Mouse (Mus musculus): ENCODE measurements around the gene Yif1a. TPM values are rescaled to one million over a fixed set of nuclear protein-coding genes. Genes with fewer than 3 reads are reported as not detected.

Gene Yif1a
- polyA plus RNA-seq, 1 experiment from 2014 or later, result 68.6 TPM

DNA sequence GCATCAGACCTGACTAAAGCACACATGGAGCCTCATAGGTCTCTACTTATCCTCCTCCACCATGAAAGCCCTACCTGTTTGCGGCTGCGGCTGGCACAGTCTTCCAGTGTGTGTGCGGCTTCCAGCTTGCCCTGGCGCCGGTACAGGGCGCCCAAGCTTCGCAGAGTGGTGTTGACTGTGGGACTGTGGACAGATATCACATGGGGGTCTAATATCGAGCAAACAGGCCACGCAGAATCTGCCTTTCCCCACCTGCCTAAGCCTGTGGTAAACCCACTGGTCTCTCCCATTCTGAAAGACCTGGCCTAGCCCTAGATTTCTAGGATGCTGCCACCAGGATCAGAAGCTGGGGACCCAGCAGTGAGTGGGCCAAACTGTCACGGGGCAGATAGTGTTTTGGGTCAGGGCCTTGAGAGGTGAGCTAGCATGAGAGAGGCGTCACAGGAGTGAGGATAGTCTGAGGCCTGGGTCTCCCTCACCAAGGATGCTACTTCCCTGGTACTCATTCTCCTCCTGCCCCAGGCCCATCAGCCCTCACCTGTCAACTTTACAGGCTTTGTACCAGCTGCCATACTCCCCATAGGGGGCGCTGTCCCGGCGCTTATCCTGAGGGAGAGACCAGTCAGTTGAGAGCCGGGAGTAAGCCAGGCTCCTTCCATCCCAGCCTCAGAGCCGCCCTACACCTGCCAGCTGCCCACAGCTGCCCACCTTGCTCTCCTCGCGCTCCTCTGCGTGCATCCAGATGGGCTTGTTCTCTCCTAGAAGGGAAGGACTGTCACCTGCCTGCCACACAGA is 21.5 kb downstream of the Yif1a start:
- no peak for TF ChIP-seq CTCF (IDR thresholded peaks at IDR 0.05)
- ChIA-PET CTCF (interaction anchor here (1.2 to 2.1 kb wide), 5 partner anchors 7 to 42 kb away, joined by 4 to 6 read pairs (median 5); partner anchors contain the start of gene Yif1a), POLR2A (interaction anchor here (0.9 kb wide), 1 partner anchor 76 kb away, joined by 3 read pairs; no protein-coding TSS in a partner anchor)
- no peak for ATAC-seq
- no peak for DNase-seq (ENCODE audit: low read depth, low spot score)
- in situ Hi-C loops (cut with MboI; ENCODE audit: low pct_unique_long_range_greater_than_20kb), result no loop called here
- H3K27me3 ChIP-seq, result no peaks in the 10 kb centered on the region

DNA sequence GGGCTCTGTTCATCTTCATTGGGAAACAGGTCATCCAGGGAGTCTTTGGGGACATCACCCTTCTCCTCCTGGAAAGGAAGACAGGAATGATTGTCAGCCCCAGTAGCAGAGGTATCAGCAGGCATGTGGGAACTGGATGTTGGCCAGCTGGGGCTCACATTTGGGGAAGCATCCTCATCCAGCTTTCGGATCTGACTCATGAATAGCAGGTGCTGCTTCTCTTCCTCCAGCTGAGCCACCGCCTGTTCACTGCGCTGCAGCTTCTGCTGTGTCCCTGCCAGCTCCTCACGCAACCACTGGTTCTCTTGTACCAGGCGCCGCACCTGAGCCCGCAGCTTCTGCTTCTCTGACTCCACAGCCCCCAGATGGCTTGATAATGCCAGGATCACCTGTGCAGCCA is 25.4 kb downstream of the Yif1a start:
- H3K27me3 ChIP-seq, result no peaks in the 10 kb centered on the region
- ChIA-PET POLR2A (interaction anchor here (0.6 kb wide), 1 partner anchor 149 kb away, joined by 4 read pairs; no protein-coding TSS in a partner anchor), CTCF (interaction anchor here (1.3 kb wide), 1 partner anchor 37 kb away, joined by 3 read pairs; no protein-coding TSS in a partner anchor)
- in situ Hi-C loops (cut with MboI; ENCODE audit: low pct_unique_long_range_greater_than_20kb), result no loop called here
- TF ChIP-seq CTCF (IDR thresholded peaks at IDR 0.05), result no peak
- DNase-seq (ENCODE audit: low read depth, low spot score) (no peak), ATAC-seq (no peak)

- DNase-seq (ENCODE audit: low read depth, low spot score) (no peak), ATAC-seq (peak; percentile 61)
- no peaks in the 10 kb centered on the region for H3K27me3 ChIP-seq
- no peak for TF ChIP-seq CTCF (IDR thresholded peaks at IDR 0.05)
- POLR2A ChIA-PET, result interaction anchor here (0.5 to 0.9 kb wide), 2 partner anchors 11 to 27 kb away, joined by 3 to 4 read pairs; partner anchors contain the start of gene Rab1b
- in situ Hi-C loops (cut with MboI; ENCODE audit: low pct_unique_long_range_greater_than_20kb), result no loop called here
- CTCF ChIA-PET, result interaction anchor here (1.0 to 2.5 kb wide), 10 partner anchors 9 to 34 kb away, joined by 3 to 10 read pairs (median 6); partner anchors contain the start of gene Yif1a
These were observed 29.4 kb downstream of the Yif1a start for GRCm38 (mm10) chr19:5117494-5118383.

DNA sequence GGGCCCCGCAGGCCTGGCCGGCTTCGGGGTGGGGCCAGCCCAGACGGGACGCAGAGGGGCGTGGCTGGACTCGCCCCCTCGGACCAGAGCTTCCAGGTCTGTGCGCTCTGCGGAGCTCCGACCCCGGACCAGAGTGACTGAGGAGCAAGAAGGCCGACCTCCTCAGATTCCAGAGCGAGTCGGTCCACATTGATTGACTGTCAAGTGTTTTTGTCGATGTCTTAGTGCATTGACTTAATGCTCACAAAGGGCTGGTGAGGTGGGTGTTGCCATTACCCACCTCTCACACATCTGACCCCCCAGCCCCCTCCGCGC is 30.0 kb downstream of the Yif1a start, which contains the start of gene Klc2:
TSS of gene Klc2 (minus strand) at position 177 of the 315 bp plus-strand sequence.
- no peak for TF ChIP-seq CTCF (IDR thresholded peaks at IDR 0.05)
- in situ Hi-C loops (cut with MboI; ENCODE audit: low pct_unique_long_range_greater_than_20kb), result no loop called here
- DNase-seq (ENCODE audit: low read depth, low spot score), result no peak
- H3K27me3 ChIP-seq, result no peaks in the 10 kb centered on the region
- CTCF ChIA-PET, result interaction anchor here (1.3 to 1.6 kb wide), 3 partner anchors 11 to 33 kb away, joined by 3 to 5 read pairs (median 5); no protein-coding TSS in a partner anchor
- POLR2A ChIA-PET, result interaction anchor here (0.8 to 0.9 kb wide), 2 partner anchors 10 to 12 kb away, joined by 3 read pairs; partner anchors contain the start of gene Rab1b
- peak; percentile 85 for ATAC-seq

DNA sequence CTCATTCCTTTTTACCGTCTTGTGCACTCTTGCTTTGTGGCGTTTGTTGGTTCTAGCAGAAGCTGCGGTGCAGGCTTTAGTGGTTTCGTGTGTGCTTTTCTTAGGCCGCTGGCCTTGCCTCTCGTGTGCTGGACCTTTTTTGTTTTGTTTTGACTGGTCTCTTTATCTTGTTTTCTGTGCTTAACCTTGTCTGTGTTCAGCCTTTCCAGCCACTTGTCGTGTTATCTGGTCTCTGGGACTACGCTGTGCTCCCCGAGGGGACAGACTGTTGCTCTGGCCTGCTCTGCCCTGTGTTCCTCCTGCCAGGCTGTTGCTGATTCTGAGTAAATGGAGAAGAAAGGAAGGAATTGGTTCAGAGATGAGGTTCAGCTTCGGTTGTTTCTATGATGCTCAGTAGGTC is 34.2 kb downstream of the Yif1a start:
- TF ChIP-seq CTCF (IDR thresholded peaks at IDR 0.05), result no peak
- CTCF ChIA-PET, result no interaction called here
- DNase-seq (ENCODE audit: low read depth, low spot score) (no peak), ATAC-seq (no peak)
- POLR2A ChIA-PET, result no interaction called here
- in situ Hi-C loops (cut with MboI; ENCODE audit: low pct_unique_long_range_greater_than_20kb), result no loop called here
- no peaks in the 10 kb centered on the region for H3K27me3 ChIP-seq

GRCm38 (mm10) chr19:5123241-5123640 is 34.9 kb downstream of the Yif1a start:
- ChIA-PET POLR2A (no interaction called here), CTCF (interaction anchor here (0.6 to 1.3 kb wide), 2 partner anchors 15 to 28 kb away, joined by 3 read pairs; no protein-coding TSS in a partner anchor)
- TF ChIP-seq CTCF (IDR thresholded peaks at IDR 0.05), result no peak

DNA sequence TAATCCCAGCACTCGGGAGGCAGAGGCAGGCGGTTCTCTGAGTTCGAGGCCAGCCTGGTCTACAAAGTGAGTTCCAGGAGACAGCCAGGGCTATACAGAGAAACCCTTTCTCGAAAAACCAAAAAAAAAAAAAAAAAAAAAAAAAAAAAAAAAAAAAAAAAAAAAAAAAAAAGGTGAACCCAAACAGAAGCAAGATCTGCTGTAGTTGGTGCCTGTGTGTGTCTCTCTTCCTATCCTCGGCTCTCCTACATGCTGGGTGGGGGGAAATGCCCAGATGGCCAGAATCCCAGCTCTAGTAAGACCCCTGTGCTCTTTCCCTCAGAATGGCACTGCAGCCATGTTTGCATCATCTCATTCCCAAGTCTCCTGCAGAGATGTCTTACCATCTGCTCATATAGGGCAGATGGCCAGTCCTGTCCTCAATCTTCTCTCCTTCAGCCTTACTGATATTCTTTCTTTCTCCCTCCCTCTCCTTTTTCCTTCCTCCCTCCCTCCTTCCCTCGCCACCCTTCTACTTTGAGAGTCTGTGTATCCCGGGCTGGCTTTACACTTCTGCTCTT is 35.8 kb downstream of the Yif1a start:
- ATAC-seq, result no peak
- ChIA-PET POLR2A (no interaction called here), CTCF (interaction anchor here (1.3 kb wide), 1 partner anchor 27 kb away, joined by 3 read pairs; no protein-coding TSS in a partner anchor)
- no peak for DNase-seq (ENCODE audit: low read depth, low spot score)
- in situ Hi-C loops (cut with MboI; ENCODE audit: low pct_unique_long_range_greater_than_20kb), result no loop called here
- peaks cover 8% of the 10 kb centered on the region for H3K27me3 ChIP-seq
- no peak for TF ChIP-seq CTCF (IDR thresholded peaks at IDR 0.05)

More at GRCm38 (mm10) chr19:5123241-5123640, 34.9 kb downstream of the Yif1a start:
- DNase-seq (ENCODE audit: low read depth, low spot score) (no peak), ATAC-seq (no peak)
- in situ Hi-C loops (cut with MboI; ENCODE audit: low pct_unique_long_range_greater_than_20kb), result no loop called here
- H3K27me3 ChIP-seq, result peaks cover under 1% of the 10 kb centered on the region

- TF ChIP-seq CTCF (IDR thresholded peaks at IDR 0.05), result peak; percentile 72
- ATAC-seq (no peak), DNase-seq (ENCODE audit: low read depth, low spot score) (no peak)
- H3K27me3 ChIP-seq, result peaks cover 8% of the 10 kb centered on the region
- CTCF ChIA-PET, result interaction anchor here (0.6 to 1.2 kb wide), 2 partner anchors 13 to 27 kb away, joined by 3 to 4 read pairs; no protein-coding TSS in a partner anchor
- in situ Hi-C loops (cut with MboI; ENCODE audit: low pct_unique_long_range_greater_than_20kb), result no loop called here
- POLR2A ChIA-PET, result no interaction called here
These were observed 41.4 kb downstream of the Yif1a start for GRCm38 (mm10) chr19:5129770-5130169.

GRCm38 (mm10) chr19:5131237-5131636 is 42.9 kb downstream of the Yif1a start:
- no peak for TF ChIP-seq CTCF (IDR thresholded peaks at IDR 0.05)
- CTCF ChIA-PET, result interaction anchor here (1.2 kb wide), 1 partner anchor 13 kb away, joined by 3 read pairs; no protein-coding TSS in a partner anchor
- POLR2A ChIA-PET, result no interaction called here
- in situ Hi-C loops (cut with MboI; ENCODE audit: low pct_unique_long_range_greater_than_20kb), result no loop called here
- DNase-seq (ENCODE audit: low read depth, low spot score) (no peak), ATAC-seq (no peak)
- peaks cover 8% of the 10 kb centered on the region for H3K27me3 ChIP-seq

GRCm38 (mm10) chr19:5139640-5140039 is 51.3 kb downstream of the Yif1a start:
- ChIA-PET POLR2A (no interaction called here), CTCF (interaction anchor here (0.8 to 4.8 kb wide), 9 partner anchors 10 to 50 kb away, joined by 3 to 28 read pairs (median 6); no protein-coding TSS in a partner anchor)
- DNase-seq (ENCODE audit: low read depth, low spot score) (no peak), ATAC-seq (no peak)
- no peaks in the 10 kb centered on the region for H3K27me3 ChIP-seq
- no peak for TF ChIP-seq CTCF (IDR thresholded peaks at IDR 0.05)
- in situ Hi-C loops (cut with MboI; ENCODE audit: low pct_unique_long_range_greater_than_20kb), result loop anchor here (5.0 kb wide), 1 partner anchor 47 kb away; no protein-coding TSS in a partner anchor

Other genes starting within 250 kb of the Yif1a start
- 133 TPM for gene Ccs, start 249.2 kb upstream of the Yif1a start, polyA plus RNA-seq (2021)
- gene Ccdc87, start 249.2 kb upstream of the Yif1a start, polyA plus RNA-seq (2021), result 0.26 TPM
- 79.4 TPM for gene Ctsf, start 233.4 kb upstream of the Yif1a start, polyA plus RNA-seq (2021)
- gene Actn3, start 210.6 kb upstream of the Yif1a start, polyA plus RNA-seq (2021), result 0.10 TPM
- gene Zdhhc24, start 209.9 kb upstream of the Yif1a start, polyA plus RNA-seq (2021), result 17.2 TPM
- 20.3 TPM for gene Bbs1, start 181.9 kb upstream of the Yif1a start, polyA plus RNA-seq (2021)
- 91.0 TPM for gene Dpp3, start 160.3 kb upstream of the Yif1a start, polyA plus RNA-seq (2021)
- 7.4 TPM for gene Peli3, start 145.4 kb upstream of the Yif1a start, polyA plus RNA-seq (2021)
- gene Mrpl11, start 126.4 kb upstream of the Yif1a start, polyA plus RNA-seq (2021), result 106 TPM
- 0.18 TPM for gene Npas4, start 98.2 kb upstream of the Yif1a start, polyA plus RNA-seq (2021)
- gene Slc29a2, start 64.7 kb upstream of the Yif1a start, polyA plus RNA-seq (2021), result 15.8 TPM
- 82.4 TPM for gene B4gat1, start 49.7 kb upstream of the Yif1a start, polyA plus RNA-seq (2021)
- gene AC124502.3, start 49.6 kb upstream of the Yif1a start, polyA plus RNA-seq (2021), result 1.7 TPM
- 56.8 TPM for gene Brms1, start 47.2 kb upstream of the Yif1a start, polyA plus RNA-seq (2021)
- 39.4 TPM for gene Rin1, start 38.1 kb upstream of the Yif1a start, polyA plus RNA-seq (2021)
- 0.44 TPM for gene Cd248, start 20.5 kb upstream of the Yif1a start, polyA plus RNA-seq (2021)
- 0.39 TPM for gene Tmem151a, start 3.0 kb upstream of the Yif1a start, polyA plus RNA-seq (2021)
- 2.5 TPM for gene Cnih2, start 10.0 kb downstream of the Yif1a start, polyA plus RNA-seq (2021)
- gene Rab1b, start 18.5 kb downstream of the Yif1a start, polyA plus RNA-seq (2021), result 237 TPM
- 84.0 TPM for gene Klc2, start 30.0 kb downstream of the Yif1a start, polyA plus RNA-seq (2021)
- 23.8 TPM for gene Pacs1, start 184.6 kb downstream of the Yif1a start, polyA plus RNA-seq (2021)
- 255 TPM for gene Sf3b2, start 206.9 kb downstream of the Yif1a start, polyA plus RNA-seq (2021)
- not detected for gene Gal3st3, start 209.8 kb downstream of the Yif1a start, polyA plus RNA-seq (2021)
- not detected for gene Catsper1, start 247.2 kb downstream of the Yif1a start, polyA plus RNA-seq (2021)